Mouse (Mus musculus) CH12.LX (cell line): Measurements from ENCODE around the gene Hpca.

Source experiments
- CTCF ChIP-seq, 2 experiments: IDR thresholded peaks in 1 of 2; conservative IDR thresholded peaks in 1 of 2; 2 replicates each; pipeline ENCODE4 v1.5.1; 2011 to 2012; ENCODE audit warnings: low read depth in 2 of 2, low read length in 2 of 2, improper control_type of control experiment in 1 of 2, inconsistent platforms in 1 of 2, mild to moderate bottlenecking in 1 of 2, moderate library complexity in 1 of 2
- HCFC1 ChIP-seq: IDR thresholded peaks from 2 replicates; pipeline ENCODE4 v1.6.1; 2012; ENCODE audit warnings: low read depth, mild to moderate bottlenecking, inconsistent platforms, low read length, improper control_type of control experiment
- MAX ChIP-seq: IDR thresholded peaks from 2 replicates; pipeline ENCODE4 v1.6.1; 2011; ENCODE audit warnings: low read length, improper control_type of control experiment
- MYC ChIP-seq: IDR thresholded peaks from 2 replicates; pipeline ENCODE4 v1.6.1; 2011; ENCODE audit warnings: low read depth, mild to moderate bottlenecking, improper control_type of control experiment, low read length
- RCOR1 ChIP-seq: conservative IDR thresholded peaks from 2 replicates; pipeline ENCODE4 v1.6.1; 2012; ENCODE audit warnings: low read depth, mild to moderate bottlenecking, inconsistent platforms, low read length, improper control_type of control experiment
- SMC3 ChIP-seq: IDR thresholded peaks from 2 replicates; pipeline ENCODE4 v1.6.1; 2011; ENCODE audit warnings: low read depth, low read length, improper control_type of control experiment
- USF1 ChIP-seq: IDR thresholded peaks from 2 replicates; pipeline ENCODE4 v1.6.1; 2014; ENCODE audit warnings: low read depth, mild to moderate bottlenecking, inconsistent platforms, low read length, improper control_type of control experiment

GRCm38 (mm10) chr4:129112231-129112630 is 9.6 kb downstream of the Hpca start:
- TF ChIP-seq CTCF (conservative IDR thresholded peaks at IDR 0.05 in 1 of 2, IDR thresholded peaks at IDR 0.05 in 1 of 2; ENCODE audit: low read depth in 2 of 2, low read length in 2 of 2) (no peak), MYC (no peak), SMC3 (no peak), HCFC1 (no peak), MAX (no peak), RCOR1 (no peak), USF1 (no peak)
